Mouse (Mus musculus): ENCODE data around the gene AL731706.2. TPM values are rescaled to one million over a fixed set of nuclear protein-coding genes. Genes with fewer than 3 reads are reported as not detected.

The AL731706.2 gene
- polyA plus RNA-seq, 1 experiment: not detected

- Histone ChIP-seq H3K4me1 (ENCODE audit: control insufficient read depth, insufficient read depth, insufficient read length) (0 out of 2 replicates have a peak, but pooled peaks cover 2% of the 10 kb centered on the region), H3K36me3 (ENCODE audit: control insufficient read depth, insufficient read depth, low read length) (peaks cover 10% of the 10 kb centered on the region), H3K27ac (ENCODE audit: insufficient read depth, low read length) (no peak overlapping the region), H3K4me3 (ENCODE audit: extremely low read depth, insufficient read depth, insufficient read length) (no peak overlapping the region), H3K27me3 (ENCODE audit: control insufficient read depth, insufficient read depth, low read length) (no peaks in the 10 kb centered on the region)
- WGBS: 66% methylated on average over 4 of the region's 4 CpGs
- no peak for DNase-seq (ENCODE audit: low read depth in 1 of 2, low spot score in 2 of 2)
- TF ChIP-seq CTCF (IDR thresholded peaks at IDR 0.05; ENCODE audit: extremely low read depth, insufficient read depth, insufficient read length, insufficient replicate concordance) (no peak), POLR2A (IDR thresholded peaks at IDR 0.05; ENCODE audit: low read depth, low read length) (no peak)
These were observed 1.4 kb upstream of the AL731706.2 start for GRCm38 (mm10) chr2:136886846-136887245.

- Histone ChIP-seq H3K4me3 (ENCODE audit: extremely low read depth, insufficient read depth, insufficient read length) (no peak overlapping the region), H3K27ac (ENCODE audit: insufficient read depth, low read length) (no peak overlapping the region), H3K36me3 (ENCODE audit: control insufficient read depth, insufficient read depth, low read length) (no peaks in the 10 kb centered on the region), H3K4me1 (ENCODE audit: control insufficient read depth, insufficient read depth, insufficient read length) (no peaks in the 10 kb centered on the region), H3K27me3 (ENCODE audit: control insufficient read depth, insufficient read depth, low read length) (no peaks in the 10 kb centered on the region)
- TF ChIP-seq CTCF (IDR thresholded peaks at IDR 0.05; ENCODE audit: extremely low read depth, insufficient read depth, insufficient read length, insufficient replicate concordance) (no peak), POLR2A (IDR thresholded peaks at IDR 0.05; ENCODE audit: low read depth, low read length) (no peak)
- WGBS: 81% methylated on average over 5 of the region's 5 CpGs
- no peak for DNase-seq (ENCODE audit: low read depth in 1 of 2, low spot score in 2 of 2)
These were observed 30.7 kb downstream of the AL731706.2 start for GRCm38 (mm10) chr2:136854543-136855388.

GRCm38 (mm10) chr2:136850366-136850765 is 35.1 kb downstream of the AL731706.2 start:
- Histone ChIP-seq H3K27ac (ENCODE audit: insufficient read depth, low read length) (no peak overlapping the region), H3K27me3 (ENCODE audit: control insufficient read depth, insufficient read depth, low read length) (no peaks in the 10 kb centered on the region), H3K36me3 (ENCODE audit: control insufficient read depth, insufficient read depth, low read length) (no peaks in the 10 kb centered on the region), H3K4me3 (ENCODE audit: extremely low read depth, insufficient read depth, insufficient read length) (no peak overlapping the region), H3K4me1 (ENCODE audit: control insufficient read depth, insufficient read depth, insufficient read length) (no peaks in the 10 kb centered on the region)
- TF ChIP-seq CTCF (IDR thresholded peaks at IDR 0.05; ENCODE audit: extremely low read depth, insufficient read depth, insufficient read length, insufficient replicate concordance) (no peak), POLR2A (IDR thresholded peaks at IDR 0.05; ENCODE audit: low read depth, low read length) (no peak)
- 72% methylated on average over 3 of the region's 3 CpGs for WGBS
- no peak for DNase-seq (ENCODE audit: low read depth in 1 of 2, low spot score in 2 of 2)

GRCm38 (mm10) chr2:136837994-136838393 is 47.5 kb downstream of the AL731706.2 start:
- DNase-seq (ENCODE audit: low read depth in 1 of 2, low spot score in 2 of 2): no peak
- Histone ChIP-seq H3K27me3 (ENCODE audit: control insufficient read depth, insufficient read depth, low read length) (no peaks in the 10 kb centered on the region), H3K36me3 (ENCODE audit: control insufficient read depth, insufficient read depth, low read length) (no peaks in the 10 kb centered on the region), H3K27ac (ENCODE audit: insufficient read depth, low read length) (no peak overlapping the region), H3K4me3 (ENCODE audit: extremely low read depth, insufficient read depth, insufficient read length) (no peak overlapping the region), H3K4me1 (ENCODE audit: control insufficient read depth, insufficient read depth, insufficient read length) (no peaks in the 10 kb centered on the region)
- WGBS: 59% methylated on average over 1 of the region's 1 CpGs
- TF ChIP-seq CTCF (IDR thresholded peaks at IDR 0.05; ENCODE audit: extremely low read depth, insufficient read depth, insufficient read length, insufficient replicate concordance): no peak
- no peak for TF ChIP-seq POLR2A (IDR thresholded peaks at IDR 0.05; ENCODE audit: low read depth, low read length)

GRCm38 (mm10) chr2:136835882-136836281 is 49.6 kb downstream of the AL731706.2 start:
- no peak overlapping the region for H3K4me3 ChIP-seq (ENCODE audit: extremely low read depth, insufficient read depth, insufficient read length)
- DNase-seq (ENCODE audit: low read depth in 1 of 2, low spot score in 2 of 2): no peak
- WGBS: 77% methylated on average over 3 of the region's 3 CpGs
- no peak overlapping the region for H3K27ac ChIP-seq (ENCODE audit: insufficient read depth, low read length)
- no peaks in the 10 kb centered on the region for H3K36me3 ChIP-seq (ENCODE audit: control insufficient read depth, insufficient read depth, low read length)
- H3K4me1 ChIP-seq (ENCODE audit: control insufficient read depth, insufficient read depth, insufficient read length): no peaks in the 10 kb centered on the region
- no peaks in the 10 kb centered on the region for H3K27me3 ChIP-seq (ENCODE audit: control insufficient read depth, insufficient read depth, low read length)
- TF ChIP-seq POLR2A (IDR thresholded peaks at IDR 0.05; ENCODE audit: low read depth, low read length) (no peak), CTCF (IDR thresholded peaks at IDR 0.05; ENCODE audit: extremely low read depth, insufficient read depth, insufficient read length, insufficient replicate concordance) (no peak)

Other genes with a start within 250 kb of the AL731706.2 start
- not detected in 2 replicates for gene Snap25, start 172.2 kb downstream of the AL731706.2 start, polyA plus RNA-seq (2012; rRNA removed)
- gene Slx4ip, start 5.5 kb upstream of the AL731706.2 start, polyA plus RNA-seq (2012; rRNA removed): 0.38 and 0.68 TPM in 2 replicates
- gene AL731706.1, start 5.7 kb upstream of the AL731706.2 start, polyA plus RNA-seq (2012; rRNA removed): 2.0 and 2.3 TPM in 2 replicates
- gene Mkks, start 5.7 kb upstream of the AL731706.2 start, polyA plus RNA-seq (2012; rRNA removed): 1.5 TPM in 2 replicates
- 4.3 and 4.6 TPM in 2 replicates for gene Jag1, start 231.0 kb upstream of the AL731706.2 start, polyA plus RNA-seq (2012; rRNA removed)